Mouse (Mus musculus) telencephalon, adult 2 months (tissue): ENCODE measurements around the gene Hist1h3i.
"Not testable (repeated sequence)": the region's sequence is repeated elsewhere in the genome, so short reads cannot be mapped to it uniquely, and the experiment has no call there.

Experiments used
- DNase-seq: peaks from one replicate; pipeline ENCODE4 v3.0.0-alpha.2; 2011; ENCODE audit warnings: low read depth, low spot score

Hist1h3i gene

GRCm38 (mm10) chr13:21783255-21783617, at the start of gene Hist1h3i:
Hist1h3i (minus strand) TSS chr13:21783370.
- DNase-seq: peak; percentile 94

GRCm38 (mm10) chr13:21831418-21832394, 48.5 kb upstream of the Hist1h3i start, which contains the start of gene Hist1h4n:
Hist1h4n (minus strand) TSS chr13:21832196.
- not testable (repeated sequence) for DNase-seq

GRCm38 (mm10) chr13:21830344-21830743, 47.2 kb upstream of the Hist1h3i start:
- no peak for DNase-seq

GRCm38 (mm10) chr13:21828511-21828910, 45.3 kb upstream of the Hist1h3i start:
- DNase-seq: no peak

- not testable (repeated sequence) for DNase-seq
Observed at GRCm38 (mm10) chr13:21820082-21820890, 37.1 kb upstream of the Hist1h3i start.

- DNase-seq: not testable (repeated sequence)
Observed at GRCm38 (mm10) chr13:21812092-21812491, 28.9 kb upstream of the Hist1h3i start.

- not testable (repeated sequence) for DNase-seq
Observed at GRCm38 (mm10) chr13:21811539-21811938, 28.4 kb upstream of the Hist1h3i start, which contains the start of gene Hist1h4m. Hist1h4m (plus strand) TSS chr13:21811746.

- DNase-seq: not testable (repeated sequence)
Observed at GRCm38 (mm10) chr13:21811074-21811473, 27.9 kb upstream of the Hist1h3i start.

GRCm38 (mm10) chr13:21810073-21810472, 26.9 kb upstream of the Hist1h3i start, which contains the start of the genes Hist1h2bq and Hist1h2ao:
Hist1h2bq (minus strand) TSS chr13:21810197.
Hist1h2ao (plus strand) TSS chr13:21810465.
- not testable (repeated sequence) for DNase-seq

GRCm38 (mm10) chr13:21803058-21803457, 19.9 kb upstream of the Hist1h3i start:
- DNase-seq: not testable (repeated sequence)

GRCm38 (mm10) chr13:21797163-21797562, 14.0 kb upstream of the Hist1h3i start:
- not testable (repeated sequence) for DNase-seq

- no peak for DNase-seq
Observed at GRCm38 (mm10) chr13:21795584-21795983, 12.4 kb upstream of the Hist1h3i start.

GRCm38 (mm10) chr13:21790601-21791283, 7.6 kb upstream of the Hist1h3i start:
- no peak for DNase-seq

- DNase-seq: no peak
Observed at GRCm38 (mm10) chr13:21789925-21790324, 6.8 kb upstream of the Hist1h3i start.

GRCm38 (mm10) chr13:21787760-21788593, 4.8 kb upstream of the Hist1h3i start:
- DNase-seq: no peak

GRCm38 (mm10) chr13:21786899-21787629, 3.9 kb upstream of the Hist1h3i start, which contains the start of the genes Hist1h2an and Hist1h2bp:
Hist1h2an (minus strand) TSS chr13:21787218.
Hist1h2bp (plus strand) TSS chr13:21787461.
- peak; percentile 98 for DNase-seq

- DNase-seq: no peak
Observed at GRCm38 (mm10) chr13:21786189-21786898, 3.2 kb upstream of the Hist1h3i start.

GRCm38 (mm10) chr13:21784311-21784710, 1.1 kb upstream of the Hist1h3i start:
- no peak for DNase-seq

- DNase-seq: peak; percentile 26
Observed at GRCm38 (mm10) chr13:21783734-21784161, 578 bp upstream of the Hist1h3i start.
